Mouse (Mus musculus): ENCODE measurements at regions not wholly inside any gene's neighbourhood (a gene's known extent, or its start where the extent isn't known, plus 50 kb on each side); places are given as distances from the start of the nearest gene placed in this dataset.

- no peak for ATAC-seq (replicated peaks; ENCODE audit: poor library complexity)
Observed at GRCm38 (mm10) chr3:40142229-40142628, 388.9 kb upstream of the Intu start.

- ATAC-seq (replicated peaks; ENCODE audit: poor library complexity) = no peak
Observed at GRCm38 (mm10) chr3:40158631-40159030, 372.5 kb upstream of the Intu start.

- no peak for ATAC-seq (replicated peaks; ENCODE audit: poor library complexity)
Observed at GRCm38 (mm10) chr3:40159591-40160145, 371.4 kb upstream of the Intu start.

- no peak for ATAC-seq (replicated peaks; ENCODE audit: poor library complexity)
Observed at GRCm38 (mm10) chr3:40164181-40164580, 366.9 kb upstream of the Intu start.

- no peak for ATAC-seq (replicated peaks; ENCODE audit: poor library complexity)
Observed at GRCm38 (mm10) chr3:40167970-40168626, 363.0 kb upstream of the Intu start.

GRCm38 (mm10) chr3:40169590-40169989 is 361.5 kb upstream of the Intu start:
- peak; percentile 70 for ATAC-seq (replicated peaks; ENCODE audit: poor library complexity)

GRCm38 (mm10) chr3:40179726-40180317 is 351.3 kb upstream of the Intu start:
- no peak for ATAC-seq (replicated peaks; ENCODE audit: poor library complexity)

- no peak for ATAC-seq (replicated peaks; ENCODE audit: poor library complexity)
Observed at GRCm38 (mm10) chr3:40185597-40186320, 345.3 kb upstream of the Intu start.

- no peak for ATAC-seq (replicated peaks; ENCODE audit: poor library complexity)
Observed at GRCm38 (mm10) chr3:40189529-40189928, 341.6 kb upstream of the Intu start.

- no peak for ATAC-seq (replicated peaks; ENCODE audit: poor library complexity)
Observed at GRCm38 (mm10) chr3:40190024-40190423, 341.1 kb upstream of the Intu start.

GRCm38 (mm10) chr3:40200174-40200573 is 330.9 kb upstream of the Intu start:
- ATAC-seq (replicated peaks; ENCODE audit: poor library complexity) = no peak

GRCm38 (mm10) chr3:40206326-40206725 is 324.8 kb upstream of the Intu start:
- ATAC-seq (replicated peaks; ENCODE audit: poor library complexity) = no peak

GRCm38 (mm10) chr3:40211793-40212192 is 319.3 kb upstream of the Intu start:
- ATAC-seq (replicated peaks; ENCODE audit: poor library complexity) = no peak

GRCm38 (mm10) chr3:40226772-40227171 is 304.3 kb upstream of the Intu start:
- ATAC-seq (replicated peaks; ENCODE audit: poor library complexity) = no peak

- no peak for ATAC-seq (replicated peaks; ENCODE audit: poor library complexity)
Observed at GRCm38 (mm10) chr3:40243499-40244101, 287.5 kb upstream of the Intu start.

- no peak for ATAC-seq (replicated peaks; ENCODE audit: poor library complexity)
Observed at GRCm38 (mm10) chr3:40254376-40254775, 276.7 kb upstream of the Intu start.

GRCm38 (mm10) chr3:40262536-40262935 is 268.6 kb upstream of the Intu start:
- ATAC-seq (replicated peaks; ENCODE audit: poor library complexity) = no peak

- no peak for ATAC-seq (replicated peaks; ENCODE audit: poor library complexity)
Observed at GRCm38 (mm10) chr3:40267514-40267913, 263.6 kb upstream of the Intu start.

GRCm38 (mm10) chr3:40282926-40283325 is 248.2 kb upstream of the Intu start:
- no peak for ATAC-seq (replicated peaks; ENCODE audit: poor library complexity)

GRCm38 (mm10) chr3:40286959-40287710 is 244.0 kb upstream of the Intu start:
- no peak for ATAC-seq (replicated peaks; ENCODE audit: poor library complexity)

GRCm38 (mm10) chr3:40297120-40297519 is 234.0 kb upstream of the Intu start:
- ATAC-seq (replicated peaks; ENCODE audit: poor library complexity) = no peak
